Mouse (Mus musculus) testis, adult 2 months (tissue): ENCODE results near the gene C130032M10Rik. TPM values are rescaled to one million over a fixed set of nuclear protein-coding genes. Genes with fewer than 3 reads are reported as not detected.

Experiments used
- H3K27ac ChIP-seq: fragments of 200-500 bp; 2 replicates; pipeline ENCODE4 v1.5.1; 2012; ENCODE audit warnings: low read depth, low read length; ENCODE audit not compliant: control insufficient read depth, insufficient read depth
- H3K27me3 ChIP-seq: fragments of 200-500 bp; 2 replicates; pipeline ENCODE4 v1.6.1; 2012; ENCODE audit warnings: mild to moderate bottlenecking, low read length, moderate library complexity; ENCODE audit not compliant: control insufficient read depth, insufficient read depth
- H3K36me3 ChIP-seq: fragments of 200-500 bp; 2 replicates; pipeline ENCODE4 v1.6.1; 2012; ENCODE audit warnings: mild to moderate bottlenecking, low read length; ENCODE audit not compliant: control insufficient read depth, insufficient read depth
- H3K4me1 ChIP-seq: fragments of 200-500 bp; 2 replicates; pipeline ENCODE4 v1.6.1; 2012; ENCODE audit warnings: low read length; ENCODE audit not compliant: control insufficient read depth, insufficient read depth
- H3K4me3 ChIP-seq: fragments of 200-500 bp; 2 replicates; pipeline ENCODE4 v1.5.1; 2012; ENCODE audit warnings: low read depth, mild to moderate bottlenecking, low read length, moderate library complexity, mixed read lengths; ENCODE audit not compliant: control insufficient read depth
- CTCF ChIP-seq: fragments of 200-500 bp; IDR thresholded peaks from 2 replicates; pipeline ENCODE4 v1.5.1; 2012; ENCODE audit warnings: low read depth, mild to moderate bottlenecking, inconsistent platforms, low read length, moderate library complexity; ENCODE audit not compliant: control insufficient read depth, insufficient read depth, insufficient replicate concordance
- POLR2A ChIP-seq: fragments of 200-500 bp; IDR thresholded peaks from 2 replicates; pipeline ENCODE4 v1.6.1; 2012; ENCODE audit warnings: low read depth, mild to moderate bottlenecking, inconsistent platforms, low read length, moderate library complexity; ENCODE audit not compliant: control insufficient read depth
- polyA plus RNA-seq: library from polyadenylated mRNA; depleted of rRNA; stranded (reverse); fragments of >200 nt; gene quantifications from 2 replicates; pipeline ENCODE4 v1.2.3, GENCODE M21; 2012

C130032M10Rik gene
- polyA plus RNA-seq, 1 experiment: not detected

DNA sequence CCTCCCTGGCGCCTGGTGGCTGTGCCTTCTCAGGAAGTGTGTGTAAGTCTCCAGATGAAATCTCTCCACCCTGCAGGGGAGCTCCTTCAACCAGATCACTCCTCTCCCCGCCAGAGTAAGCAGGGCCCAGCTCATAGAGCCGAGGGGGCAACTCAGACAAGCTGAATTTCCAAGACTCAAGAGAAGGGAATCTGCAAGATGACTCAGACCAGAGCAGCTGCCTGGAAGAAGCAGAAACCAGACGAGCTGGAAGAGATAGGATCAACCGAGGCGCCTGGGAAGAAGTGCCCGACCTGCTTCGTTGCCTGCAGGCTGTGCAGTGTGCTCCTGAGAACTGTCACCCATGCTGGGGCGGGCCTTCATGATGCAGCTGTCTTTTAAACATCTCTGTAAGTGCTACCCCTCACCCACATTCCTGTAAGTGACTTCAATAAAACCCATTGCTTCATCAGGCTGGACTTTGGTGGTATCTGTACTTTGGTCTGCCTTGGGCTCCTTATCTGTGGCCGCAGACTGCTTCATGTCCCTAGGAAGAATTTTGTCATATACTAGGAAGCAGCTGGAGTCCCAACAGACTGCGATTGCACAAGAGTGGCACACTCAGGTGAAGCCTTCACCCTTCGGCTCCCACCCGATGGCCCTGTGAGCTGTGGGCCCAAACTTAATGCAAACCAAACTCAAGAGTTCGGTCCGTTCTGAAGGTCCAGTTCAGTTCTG lies 12.6 kb upstream of the C130032M10Rik start:
- H3K36me3 ChIP-seq: no peaks in the 10 kb centered on the region
- no peak overlapping the region for H3K4me3 ChIP-seq
- H3K27ac ChIP-seq: no peak overlapping the region
- TF ChIP-seq CTCF: no peak
- peaks cover 14% of the 10 kb centered on the region for H3K4me1 ChIP-seq
- no peaks in the 10 kb centered on the region for H3K27me3 ChIP-seq

DNA sequence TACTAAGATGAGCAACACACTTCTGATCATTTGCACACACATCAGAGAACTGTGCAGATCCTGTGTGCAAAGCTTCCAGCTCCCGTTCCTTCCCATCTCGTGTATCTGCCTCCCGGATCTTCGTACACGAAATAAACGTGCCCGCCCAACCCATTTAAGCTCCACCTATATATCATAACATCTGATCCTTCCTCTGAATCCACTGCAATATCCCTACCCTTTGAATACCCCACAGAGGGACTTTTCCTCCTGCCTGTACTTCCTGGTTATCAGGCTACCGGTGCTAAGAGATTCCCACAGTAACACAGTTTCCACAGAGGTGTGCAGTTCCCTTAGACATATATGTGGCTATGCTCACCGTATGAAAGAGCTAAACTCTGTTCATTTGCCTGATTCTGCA lies 10.7 kb upstream of the C130032M10Rik start, which contains the start of gene Ccr4:
Gene Ccr4 (minus strand): TSS at position 101 of the 400 bp plus-strand sequence.
- Histone ChIP-seq H3K27ac (no peak within 1 kb of the TSS), H3K4me3 (no peak within 1 kb of the TSS), H3K36me3 (no peaks in the 10 kb centered on the region), H3K4me1 (peaks cover 5% of the 10 kb centered on the region), H3K27me3 (no peaks in the 10 kb centered on the region)
- TF ChIP-seq POLR2A (no peak), CTCF (no peak)

DNA sequence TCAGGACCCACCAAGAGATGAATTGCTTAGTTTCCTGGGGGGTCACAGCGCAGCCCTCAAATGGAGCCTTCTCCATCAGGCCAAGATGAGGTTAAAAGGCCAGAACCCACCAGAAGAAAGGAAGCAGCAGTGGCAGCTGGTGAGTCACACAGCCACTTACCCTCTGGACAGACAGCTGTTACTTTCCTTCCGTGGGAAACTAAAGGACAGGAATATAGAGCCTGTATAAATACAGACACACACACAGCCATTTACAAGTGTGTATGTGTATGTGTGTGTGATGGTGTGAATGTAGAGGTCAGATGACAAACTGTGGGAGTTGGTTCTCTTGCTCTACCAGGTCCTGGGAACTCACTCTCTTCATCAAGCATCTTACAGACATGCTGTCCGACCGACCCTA lies 8.9 kb upstream of the C130032M10Rik start:
- H3K4me1 ChIP-seq: no peaks in the 10 kb centered on the region
- H3K27ac ChIP-seq: no peak overlapping the region
- no peaks in the 10 kb centered on the region for H3K27me3 ChIP-seq
- no peaks in the 10 kb centered on the region for H3K36me3 ChIP-seq
- H3K4me3 ChIP-seq: no peak overlapping the region
- no peak for TF ChIP-seq POLR2A

DNA sequence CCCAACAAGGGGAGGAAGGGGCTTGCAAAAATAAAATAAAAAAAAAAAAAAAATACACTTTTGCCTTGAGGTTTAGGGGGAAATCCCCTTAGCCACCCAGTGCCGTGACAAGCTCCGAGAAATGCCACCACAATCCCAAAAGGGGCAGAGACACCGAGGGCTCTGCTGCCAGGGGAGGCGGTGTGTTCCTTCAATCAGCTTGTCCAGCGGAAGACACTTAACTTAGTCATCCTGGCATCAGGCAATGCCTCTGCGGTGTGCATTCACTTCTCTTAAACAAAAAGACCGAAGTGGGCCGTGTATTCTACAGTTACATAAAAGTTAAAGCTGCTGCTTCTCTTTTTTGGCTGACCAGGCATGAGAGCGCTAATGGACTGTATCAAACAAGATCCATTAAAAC lies 8.1 kb upstream of the C130032M10Rik start:
- Histone ChIP-seq H3K27ac (no peak overlapping the region), H3K4me3 (no peak overlapping the region)

DNA sequence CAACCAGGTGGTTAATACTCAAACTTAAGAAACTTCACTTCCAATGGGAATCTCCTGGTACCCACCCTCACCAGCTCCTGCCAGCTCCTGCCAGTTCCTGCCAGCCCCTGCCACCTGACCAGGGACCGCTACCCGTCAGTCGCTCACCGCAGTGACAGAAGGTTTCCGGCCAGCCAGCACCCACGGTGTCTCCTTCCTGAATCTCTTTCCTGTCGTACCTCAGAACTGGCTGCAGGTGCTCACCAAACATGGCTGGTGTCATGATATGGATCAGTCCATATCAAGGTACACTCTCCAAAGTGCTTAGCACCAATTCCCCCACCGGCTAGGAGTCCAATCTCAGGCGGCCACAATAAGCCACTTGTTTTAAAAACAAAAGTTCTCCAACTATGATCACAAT lies 5.7 kb upstream of the C130032M10Rik start:
- Histone ChIP-seq H3K27me3 (no peaks in the 10 kb centered on the region), H3K4me1 (no peaks in the 10 kb centered on the region), H3K36me3 (no peaks in the 10 kb centered on the region), H3K4me3 (no peak overlapping the region), H3K27ac (no peak overlapping the region)
- TF ChIP-seq POLR2A (no peak), CTCF (no peak)

More for the DNA sequence above, 8.1 kb upstream of the C130032M10Rik start:
- no peaks in the 10 kb centered on the region for H3K36me3 ChIP-seq
- no peaks in the 10 kb centered on the region for H3K27me3 ChIP-seq
- no peaks in the 10 kb centered on the region for H3K4me1 ChIP-seq
- TF ChIP-seq CTCF (no peak), POLR2A (no peak)

DNA sequence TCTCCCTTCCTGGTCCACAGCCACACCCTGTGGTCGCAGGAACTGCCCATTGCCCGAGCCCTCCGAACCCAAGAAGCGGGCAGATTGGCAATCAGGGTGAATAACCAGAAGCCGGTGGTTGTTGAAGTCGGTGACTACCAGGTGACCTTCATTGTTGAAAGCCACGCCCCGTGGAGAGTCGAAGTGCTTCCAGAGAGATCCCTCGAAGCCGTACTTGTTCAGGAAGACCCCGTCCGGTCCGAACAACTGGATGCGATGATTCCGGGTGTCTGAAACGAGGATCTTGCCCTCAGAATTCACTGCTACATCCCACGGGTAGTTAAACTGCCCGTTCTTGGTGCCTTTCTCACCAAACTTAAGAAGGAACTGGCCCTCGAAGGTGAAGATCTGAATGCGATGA lies 2.7 kb upstream of the C130032M10Rik start:
- TF ChIP-seq POLR2A: no peak
- TF ChIP-seq CTCF: no peak
- Histone ChIP-seq H3K36me3 (no peaks in the 10 kb centered on the region), H3K4me1 (no peaks in the 10 kb centered on the region), H3K27ac (no peak overlapping the region), H3K27me3 (no peaks in the 10 kb centered on the region), H3K4me3 (no peak overlapping the region)

DNA sequence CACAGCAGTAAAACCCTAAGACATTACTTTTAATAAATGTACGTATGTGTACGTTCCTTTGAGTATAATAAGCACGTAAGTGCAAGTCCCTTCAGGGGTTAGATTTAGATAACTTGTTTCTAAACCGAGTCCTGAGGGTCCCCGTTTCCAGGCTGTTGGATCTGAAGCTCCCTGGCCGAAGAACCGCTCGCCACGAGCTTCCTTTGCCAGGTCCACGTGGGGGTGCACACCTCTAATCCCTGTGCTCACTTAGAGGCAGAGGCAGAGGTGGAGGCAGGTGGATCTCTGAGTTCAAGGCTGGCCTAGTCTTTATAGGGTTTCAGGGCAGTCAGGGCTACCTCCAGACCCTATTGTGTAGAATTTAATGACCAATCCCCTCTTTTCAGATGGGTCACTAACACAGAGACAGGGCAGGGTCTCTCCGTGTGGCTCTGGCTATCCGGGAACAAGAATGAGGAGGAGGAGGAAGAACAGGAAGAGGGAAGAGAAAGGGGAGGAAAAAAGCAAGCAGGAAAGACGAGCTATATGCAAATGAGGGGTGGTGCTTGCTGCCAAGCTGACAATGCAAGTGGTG lies 2.5 kb downstream of the C130032M10Rik start:
- no peak overlapping the region for H3K4me3 ChIP-seq
- H3K36me3 ChIP-seq: no peaks in the 10 kb centered on the region
- TF ChIP-seq CTCF (no peak), POLR2A (no peak)
- H3K27me3 ChIP-seq: no peaks in the 10 kb centered on the region
- no peaks in the 10 kb centered on the region for H3K4me1 ChIP-seq
- no peak overlapping the region; the same call in 1 of the 2 replicates for H3K27ac ChIP-seq
